Mouse (Mus musculus) kidney, adult 2 months (tissue): Measurements from ENCODE around the gene Bak1. TPM values are rescaled to one million over a fixed set of nuclear protein-coding genes. Genes with fewer than 3 reads are reported as not detected.

Experiments
- DNase-seq: peaks from one replicate; pipeline ENCODE4 v3.0.0; 2021
- H3K27ac ChIP-seq: fragments of 200-500 bp; 2 replicates; pipeline ENCODE4 v1.5.1; 2012; ENCODE audit warnings: low read depth, low read length, control low read depth, inconsistent platforms; ENCODE audit not compliant: insufficient read depth
- H3K27me3 ChIP-seq: fragments of 200-500 bp; replicated peaks from 2 replicates; pipeline ENCODE4 v1.6.1; 2012; ENCODE audit warnings: mild to moderate bottlenecking, moderate library complexity, low read length, inconsistent platforms; ENCODE audit not compliant: control insufficient read depth, insufficient read depth
- H3K36me3 ChIP-seq: fragments of 200-500 bp; 2 replicates; pipeline ENCODE4 v1.6.1; 2012; ENCODE audit warnings: mild to moderate bottlenecking, moderate library complexity, low read length, inconsistent platforms; ENCODE audit not compliant: control insufficient read depth, insufficient read depth
- H3K4me1 ChIP-seq: fragments of 200-500 bp; 2 replicates; pipeline ENCODE4 v1.6.1; 2011; ENCODE audit warnings: low read length; ENCODE audit not compliant: control insufficient read depth, insufficient read depth
- H3K4me3 ChIP-seq: fragments of 200-500 bp; 2 replicates; pipeline ENCODE4 v1.5.1; 2011; ENCODE audit warnings: mild to moderate bottlenecking, low read depth, low read length, control low read depth; ENCODE audit not compliant: insufficient read depth
- CTCF ChIP-seq: fragments of 200-500 bp; conservative IDR thresholded peaks from 2 replicates; pipeline ENCODE4 v1.5.1; 2011; ENCODE audit warnings: low read depth, mild to moderate bottlenecking, control low read depth, low read length, moderate library complexity, mixed read lengths; ENCODE audit not compliant: insufficient read depth, insufficient read length
- POLR2A ChIP-seq: fragments of 200-500 bp; IDR thresholded peaks from one replicate; pipeline ENCODE4 v1.6.1; 2011; ENCODE audit warnings: low read depth, low read length, control low read depth
- WGBS: fragments of 180-500 bp; shearing (Covaris S2); methylation state at CpG from one replicate; pipeline ENCODE4 v1.1.7; 2018; 5-methylcytosine and 5-hydroxymethylcytosine counted together
- polyA plus RNA-seq: library from polyadenylated mRNA; depleted of rRNA; stranded (reverse); fragments of >200 nt; gene quantifications from 2 replicates; pipeline ENCODE4 v1.2.3, GENCODE M21; 2012

Bak1 gene
- polyA plus RNA-seq, 1 experiment: 39.4 TPM

- no peak for TF ChIP-seq POLR2A
- TF ChIP-seq CTCF: no peak
- Histone ChIP-seq H3K4me3 (no peak overlapping the region), H3K36me3 (no peaks in the 10 kb centered on the region), H3K27me3 (no peaks in the 10 kb centered on the region), H3K4me1 (peaks cover 7% of the 10 kb centered on the region), H3K27ac (no peak overlapping the region)
- 42% methylated on average over 13 of the region's 13 CpGs for WGBS
- no peak for DNase-seq
These were observed 12.4 kb upstream of the Bak1 start for GRCm38 (mm10) chr17:27041046-27041786.

GRCm38 (mm10) chr17:27040304-27041045 is 11.7 kb upstream of the Bak1 start:
- no peak for TF ChIP-seq CTCF
- TF ChIP-seq POLR2A: no peak
- Histone ChIP-seq H3K27ac (peak overlapping the region; percentile 24; the same call in 1 of the 2 replicates), H3K36me3 (no peaks in the 10 kb centered on the region), H3K27me3 (no peaks in the 10 kb centered on the region), H3K4me1 (peaks cover 7% of the 10 kb centered on the region), H3K4me3 (no peak overlapping the region)
- peak; percentile 77 for DNase-seq
- 29% methylated on average over 20 of the region's 20 CpGs for WGBS

GRCm38 (mm10) chr17:27039432-27040102 is 10.8 kb upstream of the Bak1 start:
- H3K36me3 ChIP-seq: no peaks in the 10 kb centered on the region
- TF ChIP-seq CTCF: no peak
- TF ChIP-seq POLR2A: no peak
- peaks cover 7% of the 10 kb centered on the region for H3K4me1 ChIP-seq
- H3K27me3 ChIP-seq: no peaks in the 10 kb centered on the region
- no peak overlapping the region; the same call in 1 of the 2 replicates for H3K27ac ChIP-seq
- WGBS: 67% methylated on average over 10 of the region's 10 CpGs
- no peak overlapping the region for H3K4me3 ChIP-seq
- no peak for DNase-seq

GRCm38 (mm10) chr17:27038335-27039050 is 9.7 kb upstream of the Bak1 start:
- 61% methylated on average over 18 of the region's 18 CpGs for WGBS
- Histone ChIP-seq H3K4me3 (no peak overlapping the region), H3K36me3 (no peaks in the 10 kb centered on the region), H3K4me1 (peaks cover 7% of the 10 kb centered on the region), H3K27me3 (no peaks in the 10 kb centered on the region), H3K27ac (no peak overlapping the region)
- no peak for DNase-seq
- no peak for TF ChIP-seq POLR2A
- no peak for TF ChIP-seq CTCF

- H3K4me3 ChIP-seq: no peak overlapping the region
- 0 out of 2 replicates have a peak overlapping the region, but pooled peaks have one; percentile 12 for H3K27ac ChIP-seq
These were observed 7.7 kb upstream of the Bak1 start for GRCm38 (mm10) chr17:27036465-27036864.

GRCm38 (mm10) chr17:27032869-27033268 is 4.1 kb upstream of the Bak1 start:
- Histone ChIP-seq H3K4me1 (no peaks in the 10 kb centered on the region; the same call in 1 of the 2 replicates), H3K36me3 (no peaks in the 10 kb centered on the region), H3K27me3 (no peaks in the 10 kb centered on the region), H3K4me3 (no peak overlapping the region), H3K27ac (no peak overlapping the region)
- DNase-seq: peak; percentile 70
- WGBS: 2% methylated on average over 14 of the region's 14 CpGs
- TF ChIP-seq POLR2A: no peak
- TF ChIP-seq CTCF: peak; percentile 93

More at GRCm38 (mm10) chr17:27036465-27036864, 7.7 kb upstream of the Bak1 start:
- TF ChIP-seq POLR2A: no peak
- TF ChIP-seq CTCF: no peak
- Histone ChIP-seq H3K27me3 (no peaks in the 10 kb centered on the region), H3K36me3 (no peaks in the 10 kb centered on the region), H3K4me1 (peaks cover 4% of the 10 kb centered on the region)
- DNase-seq: no peak
- WGBS: 70% methylated on average over 7 of the region's 7 CpGs
